Mouse (Mus musculus): ENCODE measurements at regions not wholly inside any gene's neighbourhood (a gene's known extent, or its start where the extent isn't known, plus 50 kb on each side); places are given as distances from the start of the nearest gene placed in this dataset.
A peak's percentile ranks its signal among the peaks of the same experiment; 100 is the strongest.

DNA sequence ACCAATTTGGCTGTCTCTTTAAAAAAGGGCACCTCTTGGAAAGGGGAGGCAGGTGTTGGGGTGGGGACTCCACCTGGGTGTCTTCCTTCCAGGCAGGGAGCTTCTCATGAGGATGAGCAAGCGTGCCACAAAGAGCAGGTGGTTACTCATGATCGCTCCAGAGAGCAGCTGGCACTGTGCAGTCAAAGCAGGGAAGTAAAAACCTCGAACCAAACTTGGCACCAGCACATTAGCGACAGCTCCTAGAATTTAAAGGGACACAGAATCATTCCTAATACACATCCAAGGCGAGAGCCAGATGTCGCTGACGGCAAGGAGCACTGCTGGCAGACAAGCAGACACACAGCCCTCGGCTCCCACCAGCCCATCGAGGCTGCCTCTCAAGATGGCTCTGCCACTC, 70.4 kb downstream of the Irx5 start:
- Histone ChIP-seq H3K9ac (replicated peaks) (no peak overlapping the region), H3K4me1 (no peaks in the 10 kb centered on the region), H3K36me3 (no peaks in the 10 kb centered on the region), H3K4me2 (replicated peaks) (no peak overlapping the region), H3K4me3 (no peak overlapping the region), H3K27ac (replicated peaks) (no peak overlapping the region), H3K27me3 (peaks cover 3% of the 10 kb centered on the region; the same call in 1 of the 2 replicates), H3K9me3 (0 out of 2 replicates have a peak, but pooled peaks cover 4% of the 10 kb centered on the region)
- 85% methylated on average over 9 of the region's 9 CpGs for WGBS
- no peak for ATAC-seq (ENCODE audit: low FRiP score, low read depth)

DNA sequence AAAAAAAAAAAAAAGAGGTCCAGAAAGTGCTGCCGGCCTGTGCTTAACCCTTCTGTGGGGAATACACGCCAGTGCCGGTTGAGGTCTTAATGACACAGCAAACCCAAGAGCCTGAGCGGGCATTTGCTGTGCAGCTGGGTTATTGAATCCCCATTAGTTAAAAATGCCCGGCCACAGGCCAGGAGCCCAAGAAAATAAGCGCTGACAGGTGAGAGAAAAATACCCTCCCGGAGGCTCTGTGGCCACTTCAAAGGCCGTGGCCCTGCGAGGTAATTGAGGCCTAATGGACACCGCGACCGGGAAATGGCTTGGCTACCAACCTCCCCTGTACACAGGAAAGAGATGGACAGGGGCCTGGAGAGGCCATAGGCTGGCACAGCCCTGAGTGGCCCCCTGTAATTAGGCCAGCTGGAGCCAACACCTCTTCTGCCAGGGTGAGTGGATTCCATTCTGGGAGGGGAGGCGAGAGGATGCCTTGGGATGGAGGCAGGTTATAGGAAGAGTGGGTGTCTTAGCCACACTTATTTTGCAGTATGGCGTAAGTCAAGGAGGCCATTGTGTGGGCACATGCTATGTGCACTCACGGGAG, 79.7 kb downstream of the Irx5 start:
- H3K27me3 ChIP-seq, result peaks cover 13% of the 10 kb centered on the region
- H3K36me3 ChIP-seq, result no peaks in the 10 kb centered on the region
- no peak overlapping the region for H3K4me2 ChIP-seq (replicated peaks)
- H3K27ac ChIP-seq (replicated peaks), result no peak overlapping the region
- no peaks in the 10 kb centered on the region for H3K9me3 ChIP-seq
- ATAC-seq (ENCODE audit: low FRiP score, low read depth), result no peak
- 0 out of 2 replicates have a peak, but pooled peaks cover under 1% of the 10 kb centered on the region for H3K4me1 ChIP-seq
- H3K9ac ChIP-seq (replicated peaks), result no peak overlapping the region
- no peak overlapping the region for H3K4me3 ChIP-seq
- WGBS, result 86% methylated on average over 15 of the region's 15 CpGs

GRCm38 (mm10) chr8:92438294-92438693, 80.9 kb downstream of the Irx5 start:
- Histone ChIP-seq H3K9ac (replicated peaks) (no peak overlapping the region), H3K4me1 (0 out of 2 replicates have a peak, but pooled peaks cover 3% of the 10 kb centered on the region), H3K27me3 (peaks cover 13% of the 10 kb centered on the region), H3K27ac (replicated peaks) (no peak overlapping the region), H3K4me3 (no peak overlapping the region), H3K9me3 (no peaks in the 10 kb centered on the region), H3K36me3 (no peaks in the 10 kb centered on the region), H3K4me2 (replicated peaks) (no peak overlapping the region)
- 44% methylated on average over 9 of the region's 9 CpGs for whole genome bisulfite sequencing
- no peak for ATAC-seq (ENCODE audit: low FRiP score, low read depth)

DNA sequence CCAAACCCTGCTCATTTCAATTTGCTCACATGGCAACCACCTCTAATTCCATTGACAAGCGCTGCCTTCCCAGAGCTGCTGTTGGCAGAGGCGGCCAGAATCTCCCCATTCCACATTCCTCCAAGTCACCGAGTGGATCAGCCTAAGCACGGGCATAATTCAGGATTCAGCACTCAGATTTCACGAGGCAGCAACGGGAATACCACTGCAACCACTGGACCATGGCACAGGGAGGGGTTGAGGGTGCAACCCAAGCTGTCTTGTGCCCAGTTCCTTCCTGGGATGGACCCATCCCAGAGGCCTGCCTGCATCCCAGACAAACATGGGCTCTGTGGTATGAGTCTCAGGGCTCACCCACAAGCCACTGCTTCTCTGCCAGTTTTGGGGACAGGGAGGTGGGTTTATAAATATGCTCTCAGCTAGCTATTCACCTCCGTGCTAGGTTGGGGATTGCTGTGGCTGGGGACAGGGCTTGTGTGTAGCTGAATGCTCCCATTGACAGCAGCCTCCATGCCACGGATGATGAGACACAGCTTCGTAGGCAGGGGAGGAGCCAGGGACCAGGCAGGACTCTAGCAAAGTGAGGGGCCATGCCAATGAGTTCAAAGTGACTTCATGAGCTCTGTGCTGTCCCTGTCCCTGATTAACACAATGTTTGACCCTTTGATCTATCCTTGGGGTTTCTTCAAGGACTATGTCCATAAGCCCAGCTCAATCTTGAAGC, 82.5 kb downstream of the Irx5 start:
- Histone ChIP-seq H3K4me3 (no peak overlapping the region), H3K36me3 (no peaks in the 10 kb centered on the region), H3K4me2 (replicated peaks) (no peak overlapping the region), H3K9ac (replicated peaks) (no peak overlapping the region), H3K27ac (replicated peaks) (no peak overlapping the region), H3K27me3 (peaks cover 13% of the 10 kb centered on the region), H3K4me1 (0 out of 2 replicates have a peak, but pooled peaks cover 3% of the 10 kb centered on the region), H3K9me3 (no peaks in the 10 kb centered on the region)
- ATAC-seq (ENCODE audit: low FRiP score, low read depth), result no peak
- WGBS, result 42% methylated on average over 9 of the region's 9 CpGs

- Histone ChIP-seq H3K9me3 (no peaks in the 10 kb centered on the region), H3K27me3 (peaks cover 12% of the 10 kb centered on the region), H3K9ac (replicated peaks) (no peak overlapping the region), H3K27ac (replicated peaks) (no peak overlapping the region), H3K4me2 (replicated peaks) (no peak overlapping the region), H3K4me1 (0 out of 2 replicates have a peak, but pooled peaks cover 3% of the 10 kb centered on the region), H3K4me3 (no peak overlapping the region), H3K36me3 (no peaks in the 10 kb centered on the region)
- 64% methylated on average over 6 of the region's 6 CpGs for WGBS
- ATAC-seq (ENCODE audit: low FRiP score, low read depth), result no peak
These were observed 84.7 kb downstream of the Irx5 start for GRCm38 (mm10) chr8:92442086-92442485.

GRCm38 (mm10) chr8:92459291-92459690, 101.9 kb downstream of the Irx5 start:
- H3K9me3 ChIP-seq, result no peaks in the 10 kb centered on the region
- no peak for ATAC-seq (ENCODE audit: low FRiP score, low read depth)
- no peak overlapping the region for H3K4me2 ChIP-seq (replicated peaks)
- H3K27me3 ChIP-seq, result peaks cover 56% of the 10 kb centered on the region
- peaks cover 12% of the 10 kb centered on the region; the same call in 1 of the 2 replicates for H3K4me1 ChIP-seq
- no peak overlapping the region for H3K4me3 ChIP-seq
- WGBS, result 88% methylated on average over 5 of the region's 5 CpGs
- no peak overlapping the region for H3K27ac ChIP-seq (replicated peaks)
- no peak overlapping the region for H3K9ac ChIP-seq (replicated peaks)
- no peaks in the 10 kb centered on the region for H3K36me3 ChIP-seq

DNA sequence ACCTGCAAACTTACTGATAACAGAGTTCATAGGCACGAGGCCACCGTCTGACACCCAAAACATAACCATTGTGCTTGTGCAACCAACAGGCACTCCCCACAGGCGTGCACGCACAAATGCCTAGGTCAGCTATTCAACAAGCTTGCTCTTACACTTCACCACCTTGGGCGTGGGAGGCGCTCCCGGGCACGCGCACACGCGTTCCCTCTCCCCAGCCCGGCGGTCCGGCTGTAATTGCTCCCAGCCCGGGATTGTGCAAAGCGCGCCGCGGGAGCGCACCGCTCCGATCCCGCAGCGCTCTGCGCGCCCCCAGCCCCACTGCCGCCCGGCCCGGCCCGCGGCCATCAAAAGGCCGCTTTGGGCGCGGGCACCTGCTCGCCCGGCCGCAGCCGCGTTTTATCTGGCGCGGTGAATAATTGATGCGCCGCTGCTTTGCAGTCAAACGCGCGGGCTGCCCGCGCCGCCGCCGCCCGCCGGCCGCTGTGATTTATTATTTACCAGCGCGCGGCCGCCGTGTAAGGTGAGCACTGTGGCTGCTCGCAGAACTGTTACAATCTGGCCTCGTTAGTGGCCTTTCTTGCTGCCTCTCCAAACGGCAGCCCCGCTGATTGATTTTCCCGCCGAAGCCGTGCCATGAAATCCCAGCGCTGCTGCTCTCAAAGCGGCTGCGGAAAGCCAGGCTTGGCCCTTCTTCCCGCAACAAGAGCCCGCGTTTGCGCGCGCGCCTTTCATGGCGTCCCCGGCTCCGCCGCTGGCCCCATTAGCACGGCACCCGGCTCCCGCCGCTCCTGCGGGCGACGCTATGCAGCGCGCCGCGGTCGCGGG, 102.9 kb downstream of the Irx5 start:
- ATAC-seq (ENCODE audit: low FRiP score, low read depth), result peak; percentile 90
- Histone ChIP-seq H3K9ac (replicated peaks) (peak overlapping the region; percentile 62), H3K4me2 (replicated peaks) (peak overlapping the region; percentile 94), H3K36me3 (no peaks in the 10 kb centered on the region), H3K4me3 (peak overlapping the region; percentile 62), H3K27ac (replicated peaks) (peak overlapping the region; percentile 60), H3K4me1 (peaks cover 12% of the 10 kb centered on the region; the same call in 1 of the 2 replicates), H3K27me3 (peaks cover 61% of the 10 kb centered on the region), H3K9me3 (no peaks in the 10 kb centered on the region)
- WGBS, result under 1% methylated on average over 86 of the region's 93 CpGs

DNA sequence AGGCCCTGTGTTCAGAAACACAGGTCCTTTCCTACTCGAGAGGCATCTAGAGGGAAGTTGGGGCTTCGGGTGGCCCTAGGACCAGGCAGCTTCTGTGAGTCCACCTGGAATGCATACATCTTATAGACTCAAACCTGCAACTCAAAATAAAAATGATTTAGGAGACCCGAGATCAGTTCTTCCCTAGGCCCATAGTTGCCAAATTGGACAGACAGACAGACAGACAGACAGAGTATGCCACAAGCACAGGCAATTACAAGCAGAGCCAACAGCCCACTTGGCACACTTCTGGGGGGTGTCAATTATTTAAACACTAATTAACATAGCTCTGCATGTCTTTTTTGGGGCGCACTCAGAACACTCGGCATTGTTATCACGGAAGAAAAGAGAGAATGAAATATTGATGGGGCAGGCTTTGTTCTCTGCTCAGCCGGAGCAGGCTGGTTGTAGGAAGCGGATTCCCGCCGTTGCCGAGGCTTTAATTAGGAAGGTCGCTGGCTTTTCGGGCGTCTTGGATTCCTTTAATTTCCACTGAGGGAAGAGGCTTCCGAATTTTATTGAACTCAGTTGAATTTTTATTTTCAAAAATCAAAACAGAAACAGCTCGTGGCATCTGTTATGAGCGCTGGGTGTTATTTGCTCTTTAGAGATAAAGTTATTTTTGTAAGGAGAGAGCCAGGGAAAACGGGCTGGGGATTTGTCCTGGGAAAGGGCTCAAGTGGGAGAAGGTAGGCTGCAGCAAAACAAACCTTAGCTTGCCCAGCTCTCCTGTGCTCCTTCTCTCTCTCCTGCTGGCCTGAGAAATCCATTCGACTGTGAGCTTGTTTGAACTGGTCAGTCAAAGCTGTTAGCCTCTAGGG, 111.9 kb downstream of the Irx5 start:
- Histone ChIP-seq H3K4me3 (no peak overlapping the region), H3K36me3 (no peaks in the 10 kb centered on the region), H3K9ac (replicated peaks) (no peak overlapping the region), H3K9me3 (no peaks in the 10 kb centered on the region), H3K27ac (replicated peaks) (0 out of 2 replicates have a peak overlapping the region, but pooled peaks have one; percentile 11), H3K27me3 (peaks cover 30% of the 10 kb centered on the region), H3K4me1 (peaks cover 13% of the 10 kb centered on the region), H3K4me2 (replicated peaks) (no peak overlapping the region)
- WGBS, result 21% methylated on average over 19 of the region's 19 CpGs
- no peak; the same call in 1 of the 2 replicates for ATAC-seq (ENCODE audit: low FRiP score, low read depth)

DNA sequence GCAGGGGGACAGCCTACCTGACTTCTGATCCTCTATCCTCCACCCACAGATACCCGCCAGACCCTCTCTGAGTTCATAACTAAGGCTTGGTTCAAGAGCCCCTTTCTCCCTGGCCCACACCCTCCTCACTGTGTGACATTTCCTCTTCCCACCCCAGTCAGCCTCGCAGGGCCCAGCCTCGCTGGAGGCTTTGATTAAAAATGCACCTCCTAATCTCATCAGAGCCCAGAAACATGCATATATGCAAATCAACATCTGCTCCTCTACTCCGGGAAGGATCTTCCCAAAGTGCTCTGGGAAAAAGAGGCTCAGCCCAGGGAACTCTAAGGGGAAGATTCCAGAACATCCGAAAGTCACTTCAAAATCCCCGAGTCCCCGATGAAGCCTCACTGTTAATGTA, 114.8 kb downstream of the Irx5 start:
- H3K27me3 ChIP-seq, result peaks cover 29% of the 10 kb centered on the region
- no peaks in the 10 kb centered on the region for H3K36me3 ChIP-seq
- H3K4me2 ChIP-seq (replicated peaks), result no peak overlapping the region
- no peak overlapping the region for H3K9ac ChIP-seq (replicated peaks)
- WGBS, result 67% methylated on average over 7 of the region's 7 CpGs
- no peak overlapping the region for H3K27ac ChIP-seq (replicated peaks)
- peak; percentile 62 for ATAC-seq (ENCODE audit: low FRiP score, low read depth)
- H3K4me3 ChIP-seq, result no peak overlapping the region
- no peaks in the 10 kb centered on the region for H3K9me3 ChIP-seq
- H3K4me1 ChIP-seq, result peaks cover 13% of the 10 kb centered on the region

DNA sequence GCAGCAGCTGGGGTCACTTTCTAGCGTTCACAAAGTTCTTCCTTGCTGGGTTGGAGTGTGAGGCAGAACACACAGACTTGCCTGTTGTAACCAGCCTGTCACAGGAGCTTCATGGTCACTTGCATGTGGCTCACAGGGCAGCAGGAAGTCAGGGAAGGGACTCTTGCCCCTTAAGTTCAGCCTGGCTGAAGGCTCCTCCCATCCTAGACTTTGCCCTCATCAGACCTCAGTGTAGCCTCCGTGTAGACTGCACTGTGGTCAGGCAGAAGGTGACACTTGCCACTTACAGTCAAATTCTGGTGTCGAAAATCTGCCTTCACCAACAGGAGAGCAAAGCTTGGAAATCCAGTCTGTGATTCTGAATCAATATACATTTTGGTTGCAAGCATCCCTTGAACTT, 115.4 kb downstream of the Irx5 start:
- H3K27me3 ChIP-seq, result peaks cover 24% of the 10 kb centered on the region
- no peak overlapping the region for H3K27ac ChIP-seq (replicated peaks)
- WGBS, result 82% methylated on average over 3 of the region's 3 CpGs
- no peak for ATAC-seq (ENCODE audit: low FRiP score, low read depth)
- no peaks in the 10 kb centered on the region for H3K9me3 ChIP-seq
- H3K4me3 ChIP-seq, result no peak overlapping the region
- H3K9ac ChIP-seq (replicated peaks), result no peak overlapping the region
- peaks cover 13% of the 10 kb centered on the region for H3K4me1 ChIP-seq
- no peak overlapping the region for H3K4me2 ChIP-seq (replicated peaks)
- no peaks in the 10 kb centered on the region for H3K36me3 ChIP-seq

- no peak overlapping the region for H3K9ac ChIP-seq (replicated peaks)
These were observed 125.0 kb downstream of the Irx5 start for GRCm38 (mm10) chr8:92482393-92482792.

More at GRCm38 (mm10) chr8:92482393-92482792, 125.0 kb downstream of the Irx5 start:
- ATAC-seq (ENCODE audit: low FRiP score, low read depth), result no peak
- H3K4me1 ChIP-seq, result peaks cover 3% of the 10 kb centered on the region; the same call in 1 of the 2 replicates
- H3K36me3 ChIP-seq, result no peaks in the 10 kb centered on the region
- no peak overlapping the region for H3K4me2 ChIP-seq (replicated peaks)
- no peak overlapping the region for H3K27ac ChIP-seq (replicated peaks)
- no peaks in the 10 kb centered on the region for H3K9me3 ChIP-seq
- no peak overlapping the region for H3K4me3 ChIP-seq
- 78% methylated on average over 5 of the region's 5 CpGs for WGBS
- H3K27me3 ChIP-seq, result peaks cover 3% of the 10 kb centered on the region; the same call in 1 of the 2 replicates
